16 mouse cellular contexts compared by ENCODE assay signal in the genomic region with DNA sequence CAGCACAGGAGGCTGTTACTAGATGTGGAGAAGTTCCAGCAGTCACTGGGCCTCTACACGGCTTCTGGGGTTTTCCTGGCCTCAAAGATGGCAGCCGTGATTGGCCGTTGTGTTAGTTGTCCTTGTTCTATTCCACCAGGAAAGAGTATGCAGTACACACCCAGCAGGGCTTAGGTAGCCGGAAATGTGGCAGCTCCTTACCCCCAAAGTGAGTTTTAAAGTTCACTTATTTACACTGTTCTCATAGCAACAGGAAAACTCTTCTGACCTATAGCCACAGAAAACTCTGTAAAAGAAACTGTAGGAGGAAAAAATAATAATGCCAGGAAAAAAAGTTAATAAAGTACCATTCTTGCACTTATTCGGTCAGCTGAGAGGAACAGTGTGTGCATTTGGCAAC.
"Had no signal": no experiment of that assay in that cellular context is flagged by ENCODE, and none has a peak within 500 bp of the region (broad histone marks: within the 10 kb centered on the region; RNA-seq: fewer than 3 reads in every experiment).

No protein-coding gene starts in this region.

- H3K27me3 ChIP-seq: liver, embryonic 15.5 days; lung, embryonic 15.5 days; megakaryocyte, embryonic 14.5 days; midbrain, embryonic 13.5 days; midbrain, embryonic 15.5 days; neural tube, embryonic 12.5 days; stomach, embryonic 15.5 days had no signal

- H3K4me2 ChIP-seq: liver, embryonic 15.5 days; lung, embryonic 15.5 days; midbrain, embryonic 11.5 days; midbrain, embryonic 13.5 days; midbrain, embryonic 15.5 days; neural tube, embryonic 12.5 days; stomach, embryonic 15.5 days had no signal

- H3K9ac ChIP-seq: liver, embryonic 15.5 days; liver, postnatal 0 days; lung, embryonic 15.5 days; midbrain, embryonic 13.5 days; midbrain, embryonic 15.5 days; neural tube, embryonic 12.5 days; stomach, embryonic 15.5 days had no signal

- H3K27ac ChIP-seq: liver, embryonic 15.5 days; macrophage; midbrain, embryonic 13.5 days; midbrain, embryonic 15.5 days; neural tube, embryonic 12.5 days; stomach, embryonic 15.5 days had no signal

- H3K4me3 ChIP-seq: liver, embryonic 15.5 days; lung, embryonic 15.5 days; megakaryocyte, embryonic 14.5 days; midbrain, embryonic 13.5 days; midbrain, embryonic 15.5 days; neural tube, embryonic 12.5 days; stomach, embryonic 15.5 days had no signal

- H3K36me3 ChIP-seq: liver, embryonic 15.5 days; lung, embryonic 15.5 days; midbrain, embryonic 13.5 days; midbrain, embryonic 15.5 days; neural tube, embryonic 12.5 days; stomach, embryonic 15.5 days had no signal

- DNase-seq: liver, postnatal 0 days; lung, adult 2 months; lung, postnatal 36 days; right cerebral cortex, postnatal 14 days; thymus, adult 2 months; thymus, postnatal 25 days; thymus, postnatal 4 days had no signal

- ATAC-seq: liver, postnatal 0 days; midbrain, embryonic 13.5 days; midbrain, embryonic 15.5 days had no signal

- H3K4me1 ChIP-seq: midbrain, embryonic 13.5 days; midbrain, embryonic 15.5 days; neural tube, embryonic 12.5 days had no signal

- H3K9me3 ChIP-seq: liver, embryonic 15.5 days; lung, embryonic 15.5 days; megakaryocyte, embryonic 14.5 days; midbrain, embryonic 15.5 days; neural tube, embryonic 12.5 days; stomach, embryonic 15.5 days had no signal
